Mouse (Mus musculus) neural tube, embryonic 13.5 days (tissue): Measurements from ENCODE around the gene Tgtp2. TPM values are rescaled to one million over a fixed set of nuclear protein-coding genes. Genes with fewer than 3 reads are reported as not detected.
"Not testable (repeated sequence)": the region's sequence is repeated elsewhere in the genome, so short reads cannot be mapped to it uniquely, and the experiment has no call there.

Experiments
- ATAC-seq: fragments of 200-750 bp; cut with Nextera tagmentation; 2 replicates; pipeline ENCODE4 v1.8.0; 2017; ENCODE audit warnings: low read depth, mild to moderate bottlenecking, moderate TSS enrichment, moderate library complexity
- H3K27ac ChIP-seq: fragments of 300-500 bp; sonication (generic); replicated peaks from 2 replicates; pipeline ENCODE4 v1.5.1; 2015; ENCODE audit warnings: moderate library complexity, mild to moderate bottlenecking, inconsistent platforms
- H3K27me3 ChIP-seq: fragments of 300-500 bp; sonication (generic); 2 replicates; pipeline ENCODE4 v1.6.1; 2015; ENCODE audit warnings: mild to moderate bottlenecking, inconsistent platforms
- H3K36me3 ChIP-seq: fragments of 300-500 bp; sonication (generic); 2 replicates; pipeline ENCODE4 v1.6.1; 2015; ENCODE audit warnings: mild to moderate bottlenecking, inconsistent platforms
- H3K4me1 ChIP-seq: fragments of 300-500 bp; sonication (generic); replicated peaks from 2 replicates; pipeline ENCODE4 v1.6.1; 2015; ENCODE audit warnings: inconsistent platforms
- H3K4me2 ChIP-seq: fragments of 300-500 bp; sonication (generic); 2 replicates; pipeline ENCODE4 v1.6.1; 2015; ENCODE audit warnings: inconsistent platforms, mild to moderate bottlenecking, moderate library complexity
- H3K4me3 ChIP-seq: fragments of 300-500 bp; sonication (generic); 2 replicates; pipeline ENCODE4 v1.5.1; 2015; ENCODE audit warnings: mild to moderate bottlenecking, inconsistent platforms
- H3K9ac ChIP-seq: fragments of 300-500 bp; sonication (generic); 2 replicates; pipeline ENCODE4 v1.6.1; 2015; ENCODE audit warnings: moderate library complexity, mild to moderate bottlenecking, inconsistent platforms
- H3K9me3 ChIP-seq: fragments of 300-500 bp; sonication (generic); 2 replicates; pipeline ENCODE4 v1.6.1; 2016; ENCODE audit warnings: inconsistent platforms
- WGBS: fragments of 180-500 bp; shearing (Covaris S2); methylation state at CpG from one replicate; pipeline ENCODE4 v1.1.7; 2015; 5-methylcytosine and 5-hydroxymethylcytosine counted together
- polyA plus RNA-seq: library from polyadenylated mRNA; unstranded; fragments of >200 nt; fragmentation: Nextera tagmentation; extraction: Ambion mirVana; gene quantifications from 2 replicates; pipeline ENCODE4 v1.2.1, GENCODE M21; 2015

Gene Tgtp2
- 0.10 and 0.27 TPM in 2 replicates for polyA plus RNA-seq

DNA sequence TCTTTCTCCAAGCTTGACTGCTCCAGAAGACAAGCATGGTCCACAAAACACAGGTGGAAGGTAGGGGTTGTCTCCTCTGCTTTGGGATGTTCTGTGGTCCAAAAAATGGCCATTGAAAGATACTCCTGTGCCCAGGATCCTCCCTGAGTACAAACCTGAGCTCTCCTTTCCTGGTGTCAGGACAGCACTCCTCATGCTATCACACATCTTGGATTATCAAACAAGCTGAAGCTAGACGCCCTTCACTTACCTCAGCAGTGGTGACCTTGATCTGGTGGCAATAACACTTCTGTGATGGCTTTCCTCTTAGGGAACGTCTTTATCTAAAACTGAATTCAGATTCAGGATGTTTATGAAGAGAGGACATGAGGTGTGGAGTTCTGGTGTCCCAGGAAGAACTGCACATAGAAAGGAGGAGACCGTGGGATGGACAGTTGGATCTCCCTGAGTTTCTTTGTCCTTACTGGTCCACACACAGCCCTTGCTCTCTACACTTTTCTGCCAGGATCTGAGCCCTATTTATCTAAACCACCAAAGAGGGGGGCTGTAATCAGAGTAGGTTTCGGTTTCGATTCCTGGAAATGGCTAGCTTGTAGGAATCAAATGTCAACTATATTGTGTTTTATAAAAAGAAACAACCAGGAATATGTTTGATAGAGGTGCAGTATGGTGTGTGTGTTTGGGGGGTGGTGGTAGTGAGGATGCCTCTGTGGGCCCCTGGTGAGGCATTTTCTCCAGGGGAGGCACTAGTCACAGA, at the start of gene Tgtp2:
TSS of gene Tgtp2 (minus strand) at position 494 of the 757 bp plus-strand sequence.
- H3K4me3 ChIP-seq, H3K9me3 ChIP-seq, H3K27ac ChIP-seq, H3K4me1 ChIP-seq, H3K9ac ChIP-seq, H3K4me2 ChIP-seq, ATAC-seq, H3K36me3 ChIP-seq, H3K27me3 ChIP-seq: not testable (repeated sequence)
- WGBS: 88% methylated on average over 5 of the region's 5 CpGs

DNA sequence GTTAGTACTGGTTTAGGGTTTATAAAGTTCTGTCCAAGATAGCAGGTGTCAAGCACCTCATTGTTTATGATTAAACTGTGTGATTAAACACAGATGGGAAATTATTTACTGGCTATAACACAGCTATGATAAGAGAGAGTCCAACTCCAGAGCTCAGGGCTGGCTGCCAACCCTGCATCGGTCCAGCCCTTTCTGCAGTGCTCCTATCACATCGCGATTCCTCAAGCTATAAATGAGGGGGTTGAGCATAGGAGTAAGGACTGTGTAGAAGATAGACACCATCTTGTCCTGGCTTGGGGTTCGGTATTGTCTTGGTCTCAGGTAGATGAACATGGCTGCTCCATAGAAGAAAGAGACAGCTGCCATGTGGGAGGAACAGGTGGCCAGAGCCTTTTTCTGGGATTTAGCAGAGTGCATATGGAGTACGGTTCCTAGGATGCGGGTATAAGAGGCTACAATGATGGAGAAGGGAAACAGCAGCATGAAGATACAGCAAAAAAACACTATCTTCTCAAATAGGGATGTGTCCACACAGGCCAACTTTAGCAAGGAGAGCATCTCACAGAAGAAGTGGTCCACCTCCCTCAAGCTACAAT, 48.7 kb upstream of the Tgtp2 start:
- Histone ChIP-seq H3K27me3 (no peaks in the 10 kb centered on the region), H3K9ac (no peak overlapping the region), H3K4me3 (no peak overlapping the region), H3K36me3 (no peaks in the 10 kb centered on the region), H3K27ac (no peak overlapping the region), H3K9me3 (no peaks in the 10 kb centered on the region), H3K4me1 (no peaks in the 10 kb centered on the region), H3K4me2 (no peak overlapping the region)
- ATAC-seq: no peak
- 89% methylated on average over 6 of the region's 6 CpGs for WGBS

GRCm38 (mm10) chr11:49111000-49111399, 47.0 kb upstream of the Tgtp2 start:
- 76% methylated on average over 1 of the region's 1 CpGs for WGBS
- Histone ChIP-seq H3K9ac (no peak overlapping the region), H3K27ac (no peak overlapping the region), H3K36me3 (no peaks in the 10 kb centered on the region), H3K4me2 (no peak overlapping the region), H3K4me3 (no peak overlapping the region), H3K4me1 (no peaks in the 10 kb centered on the region), H3K9me3 (no peaks in the 10 kb centered on the region), H3K27me3 (no peaks in the 10 kb centered on the region)
- ATAC-seq: no peak

DNA sequence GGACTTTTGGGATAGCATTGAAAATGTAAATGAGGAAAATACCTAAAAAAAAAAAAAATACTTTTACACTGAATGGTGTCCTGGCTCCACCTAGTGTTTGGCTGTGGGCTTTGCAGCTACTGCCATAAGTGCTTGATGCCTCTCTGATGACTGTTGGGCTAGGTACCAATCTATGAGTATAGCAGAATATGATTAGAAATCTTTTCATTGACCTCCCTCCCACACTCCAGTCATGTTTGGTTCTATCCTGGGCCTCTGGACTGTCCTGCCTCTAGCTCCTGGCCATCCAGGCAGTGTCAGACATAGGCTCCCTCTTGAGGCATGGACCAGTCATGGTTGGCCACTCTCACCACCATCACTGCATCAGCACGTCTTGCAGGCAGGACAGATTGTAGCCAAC, 44.8 kb upstream of the Tgtp2 start:
- Histone ChIP-seq H3K4me3 (no peak overlapping the region), H3K9ac (no peak overlapping the region), H3K9me3 (no peaks in the 10 kb centered on the region), H3K27ac (no peak overlapping the region), H3K36me3 (no peaks in the 10 kb centered on the region), H3K4me2 (no peak overlapping the region), H3K27me3 (no peaks in the 10 kb centered on the region), H3K4me1 (no peaks in the 10 kb centered on the region)
- WGBS: 51% methylated on average over 1 of the region's 1 CpGs
- no peak for ATAC-seq

DNA sequence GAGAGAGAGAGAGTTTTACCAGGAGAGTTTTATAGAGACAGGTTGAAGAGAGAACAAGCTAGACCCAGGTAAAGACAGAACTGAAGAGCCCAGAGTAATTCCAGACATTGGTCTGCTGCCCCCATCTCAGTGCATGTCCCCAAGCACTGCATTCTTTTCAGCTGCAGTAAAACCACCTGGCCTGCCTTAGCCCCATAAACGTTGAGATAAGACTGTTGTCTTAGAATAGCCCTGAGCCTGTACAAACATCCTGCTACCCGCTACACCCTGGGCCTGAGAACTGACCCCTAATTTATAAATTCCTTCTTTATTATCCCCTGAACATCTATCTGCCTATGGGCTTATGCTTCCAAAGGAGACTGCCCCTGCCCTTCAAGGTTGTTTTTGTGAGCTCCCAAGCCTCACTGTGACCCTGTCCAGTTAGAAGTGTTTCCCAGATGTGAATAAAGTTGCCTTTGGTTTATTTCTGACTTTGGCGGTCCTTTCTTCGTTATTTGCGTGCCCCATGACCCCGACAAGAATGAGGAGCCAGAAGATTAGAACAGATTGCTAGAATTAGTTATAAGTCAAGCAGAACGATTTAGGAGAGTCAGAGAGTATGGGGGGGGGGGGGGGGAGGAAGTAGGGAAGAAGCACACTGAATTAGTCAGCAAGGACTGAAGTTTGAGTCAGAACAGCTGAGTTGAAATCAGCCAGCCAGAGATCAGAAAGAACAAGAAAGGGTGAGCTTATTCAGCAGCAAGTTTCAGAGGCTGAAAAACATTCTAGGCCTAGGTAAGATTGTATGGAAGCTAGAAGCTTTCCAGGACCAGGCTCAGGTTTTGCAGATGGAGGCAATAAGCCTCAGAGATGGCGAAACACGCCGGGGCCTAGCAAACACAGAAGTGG, 43.9 kb upstream of the Tgtp2 start:
- no peak overlapping the region for H3K4me2 ChIP-seq
- H3K9me3 ChIP-seq: no peaks in the 10 kb centered on the region
- H3K27ac ChIP-seq: no peak overlapping the region
- no peaks in the 10 kb centered on the region for H3K4me1 ChIP-seq
- H3K4me3 ChIP-seq: no peak overlapping the region
- H3K27me3 ChIP-seq: no peaks in the 10 kb centered on the region
- no peak overlapping the region for H3K9ac ChIP-seq
- 76% methylated on average over 10 of the region's 10 CpGs for WGBS
- no peak for ATAC-seq
- H3K36me3 ChIP-seq: no peaks in the 10 kb centered on the region

- Histone ChIP-seq H3K9me3 (no peaks in the 10 kb centered on the region), H3K27me3 (no peaks in the 10 kb centered on the region), H3K36me3 (no peaks in the 10 kb centered on the region), H3K4me2 (no peak overlapping the region), H3K4me1 (no peaks in the 10 kb centered on the region), H3K4me3 (no peak overlapping the region), H3K9ac (no peak overlapping the region), H3K27ac (no peak overlapping the region)
- WGBS: 82% methylated on average over 1 of the region's 1 CpGs
- no peak for ATAC-seq
Observed at GRCm38 (mm10) chr11:49105752-49106151, 41.7 kb upstream of the Tgtp2 start.

- no peak overlapping the region for H3K4me2 ChIP-seq
- 18% methylated on average over 8 of the region's 8 CpGs for WGBS
- no peak overlapping the region for H3K27ac ChIP-seq
- H3K9me3 ChIP-seq: no peaks in the 10 kb centered on the region
- no peaks in the 10 kb centered on the region for H3K27me3 ChIP-seq
- H3K4me3 ChIP-seq: no peak overlapping the region
- no peaks in the 10 kb centered on the region for H3K36me3 ChIP-seq
- H3K4me1 ChIP-seq: no peaks in the 10 kb centered on the region
- no peak overlapping the region for H3K9ac ChIP-seq
- peak; percentile 80 for ATAC-seq
Observed at GRCm38 (mm10) chr11:49103047-49103693, 39.2 kb upstream of the Tgtp2 start.

DNA sequence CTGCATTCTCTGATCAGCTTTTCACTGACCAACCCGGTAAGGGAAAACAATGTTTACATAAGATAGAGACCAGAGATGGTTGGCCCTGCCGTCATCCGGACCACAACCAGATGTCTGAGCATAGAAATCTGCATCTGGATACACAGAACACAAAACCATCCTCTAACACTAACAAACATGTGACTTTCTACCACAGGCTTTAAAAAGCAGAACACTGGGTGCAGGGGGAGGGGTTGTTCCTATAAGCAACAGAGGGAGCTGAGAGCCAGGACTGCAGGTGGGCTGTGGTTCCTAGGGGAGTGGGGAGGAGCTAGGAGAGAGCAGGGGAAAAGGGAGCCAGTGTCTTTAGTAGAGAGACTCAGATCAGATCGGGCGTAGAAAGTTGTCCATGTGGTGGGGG, 37.5 kb upstream of the Tgtp2 start:
- no peak for ATAC-seq
- Histone ChIP-seq H3K4me1 (no peaks in the 10 kb centered on the region), H3K27me3 (no peaks in the 10 kb centered on the region), H3K4me2 (no peak overlapping the region), H3K36me3 (no peaks in the 10 kb centered on the region), H3K27ac (no peak overlapping the region), H3K9me3 (no peaks in the 10 kb centered on the region), H3K9ac (no peak overlapping the region), H3K4me3 (no peak overlapping the region)
- WGBS: 65% methylated on average over 5 of the region's 5 CpGs

- no peak overlapping the region for H3K27ac ChIP-seq
- no peaks in the 10 kb centered on the region for H3K27me3 ChIP-seq
- no peak for ATAC-seq
- WGBS: 88% methylated on average over 3 of the region's 3 CpGs
- H3K36me3 ChIP-seq: no peaks in the 10 kb centered on the region
- no peak overlapping the region for H3K4me2 ChIP-seq
- no peaks in the 10 kb centered on the region for H3K9me3 ChIP-seq
- H3K4me3 ChIP-seq: no peak overlapping the region
- H3K9ac ChIP-seq: no peak overlapping the region
- no peaks in the 10 kb centered on the region for H3K4me1 ChIP-seq
Observed at GRCm38 (mm10) chr11:49100409-49100808, 36.4 kb upstream of the Tgtp2 start.

DNA sequence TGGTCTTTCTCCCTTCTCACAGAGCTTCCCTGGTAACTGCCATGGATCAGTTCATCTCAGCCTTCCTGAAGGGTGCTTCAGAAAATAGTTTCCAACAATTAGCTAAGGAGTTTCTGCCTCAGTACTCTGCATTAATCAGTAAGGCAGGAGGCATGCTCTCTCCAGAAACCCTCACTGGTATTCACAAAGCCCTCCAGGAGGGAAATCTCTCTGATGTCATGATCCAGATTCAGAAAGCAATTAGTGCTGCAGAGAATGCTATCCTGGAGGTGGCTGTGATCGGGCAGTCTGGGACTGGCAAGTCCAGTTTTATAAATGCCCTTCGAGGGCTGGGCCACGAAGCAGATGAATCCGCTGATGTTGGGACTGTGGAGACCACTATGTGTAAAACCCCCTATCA, 31.4 kb upstream of the Tgtp2 start:
- 93% methylated on average over 4 of the region's 4 CpGs for WGBS
- Histone ChIP-seq H3K36me3 (no peaks in the 10 kb centered on the region), H3K4me2 (no peak overlapping the region), H3K9me3 (no peaks in the 10 kb centered on the region), H3K27ac (no peak overlapping the region), H3K9ac (no peak overlapping the region), H3K4me3 (no peak overlapping the region), H3K27me3 (no peaks in the 10 kb centered on the region), H3K4me1 (no peaks in the 10 kb centered on the region)
- no peak for ATAC-seq

DNA sequence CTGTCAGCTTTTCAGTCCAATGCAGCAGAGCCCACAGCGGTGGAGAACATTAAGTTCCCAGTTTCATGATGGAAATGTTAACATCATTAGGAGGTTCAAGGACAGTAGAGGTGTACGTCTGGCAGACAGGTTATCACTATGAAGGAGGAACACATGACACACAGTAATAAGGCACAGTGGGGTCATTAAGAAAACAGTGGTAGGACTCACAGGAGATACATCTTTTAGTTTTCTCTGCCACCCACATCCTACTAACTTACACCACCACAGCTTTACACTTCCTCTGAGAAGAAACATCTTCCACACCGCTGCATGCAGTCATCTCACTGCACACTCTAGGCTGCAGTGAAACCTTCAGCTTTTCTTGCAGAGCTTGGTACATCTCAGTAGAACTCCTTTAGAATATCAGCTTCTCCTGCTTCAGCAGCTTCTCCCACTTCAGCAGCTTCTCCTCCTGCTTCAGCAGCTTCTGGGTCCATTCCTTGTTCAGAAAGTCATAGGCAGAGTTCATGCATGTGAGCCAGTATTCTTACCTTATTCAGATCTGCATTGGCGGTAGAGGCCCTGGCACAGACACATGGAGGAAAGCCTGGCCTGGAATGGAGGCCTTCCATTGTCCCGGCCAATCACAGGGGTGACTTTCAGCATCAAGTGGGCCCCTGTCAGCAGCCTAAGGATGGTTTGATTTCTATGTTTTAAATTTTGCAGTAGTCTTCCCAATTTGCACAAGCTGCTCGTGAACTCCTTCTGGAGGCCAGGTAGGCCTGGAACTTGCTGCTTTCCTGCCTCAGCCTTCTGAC, 30.1 kb upstream of the Tgtp2 start:
- Histone ChIP-seq H3K4me2 (no peak overlapping the region), H3K27ac (no peak overlapping the region), H3K27me3 (no peaks in the 10 kb centered on the region), H3K9ac (no peak overlapping the region), H3K36me3 (no peaks in the 10 kb centered on the region), H3K4me1 (no peaks in the 10 kb centered on the region), H3K9me3 (no peaks in the 10 kb centered on the region), H3K4me3 (no peak overlapping the region)
- ATAC-seq: no peak
- 89% methylated on average over 6 of the region's 6 CpGs for WGBS
